Mouse (Mus musculus): ENCODE data around the gene Gm3239.
"Not testable (repeated sequence)": the region's sequence is repeated elsewhere in the genome, so short reads cannot be mapped to it uniquely, and the experiment has no call there.

Gene Gm3239

DNA sequence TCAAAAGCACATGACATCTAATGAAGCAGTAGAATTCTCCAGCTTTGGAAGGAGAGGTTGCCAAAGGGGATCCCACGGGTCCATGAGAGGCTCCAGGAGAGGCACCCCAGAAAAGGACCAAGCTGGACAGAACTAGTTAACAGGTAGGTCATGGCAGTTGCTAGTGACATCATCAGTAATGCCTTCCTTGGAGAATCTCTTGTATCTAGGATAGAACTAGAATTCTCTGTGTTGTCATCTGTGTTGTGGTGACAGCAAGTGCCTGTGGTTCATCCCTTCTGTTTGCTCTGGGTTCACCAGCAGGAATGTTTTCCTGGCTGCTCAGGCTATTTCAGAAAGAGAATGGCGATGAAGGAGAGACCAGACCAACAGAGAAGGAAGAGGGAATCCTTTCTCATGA lies at the start of gene Gm3239:
Gm3239 (plus strand) TSS at position 301 of the 400 bp plus-strand sequence.
- not testable (repeated sequence) for DNase-seq (ENCODE audit: low read depth)

DNA sequence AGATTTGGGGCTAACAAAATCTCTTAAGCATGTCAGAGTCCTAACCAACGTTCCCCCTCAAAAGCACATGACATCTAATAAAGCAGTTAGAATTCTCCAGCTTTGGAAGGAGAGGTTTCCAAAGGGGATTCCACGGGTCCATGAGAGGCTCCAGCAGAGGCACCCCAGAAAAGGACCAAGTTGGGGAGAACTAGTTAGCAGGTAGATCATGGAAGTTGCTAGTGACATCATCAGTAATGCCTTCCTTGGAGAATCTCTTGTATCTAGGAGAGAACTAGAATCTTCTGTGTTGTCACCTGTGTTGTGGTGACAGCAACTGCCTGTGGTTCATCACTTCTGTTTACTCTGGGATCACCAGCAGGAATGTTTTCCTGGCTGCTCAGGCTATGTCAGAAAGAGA lies 31.9 kb upstream of the Gm3239 start, which contains the start of gene Gm8159:
Gm8159 (plus strand) TSS at position 301 of the 400 bp plus-strand sequence.
- DNase-seq (ENCODE audit: low read depth), result not testable (repeated sequence)

DNA sequence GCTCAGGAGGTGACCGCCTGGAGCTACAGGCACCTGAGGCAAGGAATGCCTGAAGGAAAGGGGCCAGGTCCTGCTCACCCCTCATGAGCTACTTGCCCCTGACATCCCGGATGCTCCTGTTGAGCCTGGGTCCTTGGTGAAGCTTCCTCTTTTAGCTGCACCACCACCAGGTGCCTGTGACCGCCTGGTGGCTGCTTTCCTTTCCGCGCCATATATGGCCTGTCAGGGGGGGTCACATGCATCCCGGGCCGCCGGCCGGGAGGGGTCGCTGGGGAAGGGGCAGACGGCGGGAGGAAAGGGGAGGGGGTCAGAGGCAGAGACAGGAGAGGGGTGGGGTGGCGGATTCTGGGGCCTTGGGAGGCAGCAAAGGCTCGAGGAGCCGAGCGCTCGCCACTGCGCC lies 14.7 kb upstream of the Gm3239 start:
- not testable (repeated sequence) for DNase-seq (ENCODE audit: low read depth)

DNA sequence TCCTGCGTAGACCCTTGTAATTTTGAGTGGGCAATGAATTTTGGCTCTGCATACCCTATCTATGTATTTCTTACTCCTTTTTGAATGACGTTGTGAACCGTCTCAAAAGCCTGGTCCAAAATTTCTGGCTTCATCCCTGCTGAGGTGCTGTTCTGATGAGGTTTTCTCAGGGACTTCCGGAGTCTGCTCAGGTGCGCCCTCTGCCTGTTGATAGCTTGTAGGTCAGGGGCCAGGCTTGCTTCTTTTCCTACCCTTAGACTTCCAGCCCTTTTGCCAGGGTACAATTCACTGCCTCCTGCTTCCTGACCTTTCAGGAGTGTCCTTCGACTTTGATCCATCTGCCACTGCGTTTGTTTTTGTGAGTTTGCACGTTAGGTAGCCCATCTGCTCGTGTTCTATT lies 13.7 kb upstream of the Gm3239 start:
- DNase-seq (ENCODE audit: low read depth), result not testable (repeated sequence)

DNA sequence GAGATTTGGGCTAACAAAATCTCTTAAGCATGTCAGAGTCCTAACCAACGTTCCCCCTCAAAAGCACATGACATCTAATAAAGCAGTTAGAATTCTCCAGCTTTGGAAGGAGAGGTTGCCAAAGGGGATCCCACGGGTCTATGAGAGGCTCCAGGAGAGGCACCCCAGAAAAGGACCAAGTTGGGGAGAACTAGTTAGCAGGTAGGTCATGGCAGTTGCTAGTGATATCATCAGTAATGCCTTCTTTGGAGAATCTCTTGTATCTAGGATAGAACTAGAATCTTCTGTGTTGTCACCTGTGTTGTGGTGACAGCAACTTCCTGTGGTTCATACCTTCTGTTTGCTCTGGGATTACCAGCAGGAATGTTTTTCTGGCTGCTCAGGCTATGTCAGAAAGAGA lies 44.9 kb downstream of the Gm3239 start, which contains the start of gene Gm7876:
Gm7876 (plus strand) TSS at position 301 of the 400 bp plus-strand sequence.
- not testable (repeated sequence) for DNase-seq (ENCODE audit: low read depth)

Data from c-Kit-positive CD71-positive TER-119-negative erythroid progenitor cells, embryonic 14.5 days (primary cell).